Mouse (Mus musculus) gastrocnemius, adult 2 months (tissue): ENCODE measurements around the gene Nos1. TPM values are rescaled to one million over a fixed set of nuclear protein-coding genes. Genes with fewer than 3 reads are reported as not detected.

Experiments
- DNase-seq: peaks from one replicate; pipeline ENCODE4 v3.0.0; 2022
- H3K27ac ChIP-seq: fragments of 200-600 bp; 2 replicates; pipeline ENCODE4 v1.8.1; 2022; ENCODE audit warnings: mild to moderate bottlenecking
- H3K4me3 ChIP-seq: fragments of 200-600 bp; 2 replicates; pipeline ENCODE4 v1.8.1; 2022; ENCODE audit warnings: mild to moderate bottlenecking, moderate library complexity
- CTCF ChIP-seq: fragments of 200-600 bp; IDR thresholded peaks from 2 replicates; pipeline ENCODE4 v1.8.1; 2022; ENCODE audit warnings: antibody characterized with exemption, mild to moderate bottlenecking, moderate library complexity
- intact Hi-C: fragments of 180-260 bp; cut with DNase I; formaldehyde crosslinking; loops from one replicate; pipeline ENCODE4 v1.15.1; 2025
- total RNA-seq, 2 experiments: library from RNA; stranded (reverse); gene quantifications; 2 replicates each; pipeline ENCODE4 v1.2.3; 2021

Nos1 gene
- total RNA-seq, 2 experiments from 2014 or later = 50.9 to 64.4 TPM

- Histone ChIP-seq H3K27ac (no peak overlapping the region), H3K4me3 (no peak overlapping the region)
- TF ChIP-seq CTCF = no peak
- DNase-seq = no peak
- intact Hi-C loops = no loop called here
Measured at GRCm38 (mm10) chr5:117884991-117885390, 104.2 kb downstream of the Nos1 start.

- DNase-seq = no peak
- Histone ChIP-seq H3K4me3 (no peak overlapping the region), H3K27ac (no peak overlapping the region)
- intact Hi-C loops = no loop called here
- no peak for TF ChIP-seq CTCF
Measured at GRCm38 (mm10) chr5:117888126-117888525, 107.3 kb downstream of the Nos1 start.

GRCm38 (mm10) chr5:117888946-117889345 lies 108.1 kb downstream of the Nos1 start:
- no peak for DNase-seq
- intact Hi-C loops = no loop called here
- no peak overlapping the region for H3K27ac ChIP-seq
- H3K4me3 ChIP-seq = no peak overlapping the region
- TF ChIP-seq CTCF = no peak

GRCm38 (mm10) chr5:117889571-117889970 lies 108.7 kb downstream of the Nos1 start:
- no peak overlapping the region for H3K4me3 ChIP-seq
- no peak for TF ChIP-seq CTCF
- no peak overlapping the region for H3K27ac ChIP-seq
- DNase-seq = peak; percentile 56
- intact Hi-C loops = no loop called here

- no peak overlapping the region for H3K4me3 ChIP-seq
- DNase-seq = no peak
- intact Hi-C loops = no loop called here
- no peak for TF ChIP-seq CTCF
- H3K27ac ChIP-seq = no peak overlapping the region
Measured at GRCm38 (mm10) chr5:117890871-117891270, 110.0 kb downstream of the Nos1 start.

GRCm38 (mm10) chr5:117891545-117891944 lies 110.7 kb downstream of the Nos1 start:
- no peak for DNase-seq
- Histone ChIP-seq H3K4me3 (no peak overlapping the region), H3K27ac (no peak overlapping the region)
- intact Hi-C loops = no loop called here
- no peak for TF ChIP-seq CTCF

- DNase-seq = no peak
- intact Hi-C loops = no loop called here
- no peak for TF ChIP-seq CTCF
- no peak overlapping the region for H3K27ac ChIP-seq
- no peak overlapping the region for H3K4me3 ChIP-seq
Measured at GRCm38 (mm10) chr5:117894050-117894449, 113.2 kb downstream of the Nos1 start.

- no peak for DNase-seq
- Histone ChIP-seq H3K4me3 (no peak overlapping the region), H3K27ac (no peak overlapping the region)
- intact Hi-C loops = no loop called here
- no peak for TF ChIP-seq CTCF
Measured at GRCm38 (mm10) chr5:117898055-117898806, 117.4 kb downstream of the Nos1 start.

GRCm38 (mm10) chr5:117899361-117899760 lies 118.5 kb downstream of the Nos1 start:
- H3K4me3 ChIP-seq = no peak overlapping the region
- TF ChIP-seq CTCF = no peak
- intact Hi-C loops = no loop called here
- H3K27ac ChIP-seq = no peak overlapping the region
- no peak for DNase-seq

GRCm38 (mm10) chr5:117900921-117901705 lies 120.3 kb downstream of the Nos1 start:
- DNase-seq = no peak
- H3K4me3 ChIP-seq = no peak overlapping the region
- intact Hi-C loops = no loop called here
- no peak for TF ChIP-seq CTCF
- H3K27ac ChIP-seq = no peak overlapping the region

- Histone ChIP-seq H3K27ac (no peak overlapping the region), H3K4me3 (no peak overlapping the region)
- DNase-seq = no peak
- intact Hi-C loops = no loop called here
- TF ChIP-seq CTCF = no peak
Measured at GRCm38 (mm10) chr5:117903534-117903933, 122.7 kb downstream of the Nos1 start.

- no peak overlapping the region for H3K27ac ChIP-seq
- no peak for DNase-seq
- no peak overlapping the region for H3K4me3 ChIP-seq
- TF ChIP-seq CTCF = no peak
- intact Hi-C loops = no loop called here
Measured at GRCm38 (mm10) chr5:117905728-117906127, 124.9 kb downstream of the Nos1 start.

GRCm38 (mm10) chr5:117909524-117909923 lies 128.7 kb downstream of the Nos1 start:
- H3K27ac ChIP-seq = no peak overlapping the region
- TF ChIP-seq CTCF = no peak
- no peak for DNase-seq
- intact Hi-C loops = no loop called here
- H3K4me3 ChIP-seq = no peak overlapping the region
